Mouse (Mus musculus) adrenal gland, adult 8-10 months (tissue): ENCODE data around the gene Olfr44. TPM values are rescaled to one million over a fixed set of nuclear protein-coding genes. Genes with fewer than 3 reads are reported as not detected.

Experiments used
- DNase-seq: peaks from one replicate; pipeline ENCODE4 v3.0.0; 2022
- total RNA-seq, 4 experiments: library from RNA; stranded (reverse); gene quantifications; 2 replicates each; pipeline ENCODE4 v1.2.4; 2022

The Olfr44 gene
- total RNA-seq: not detected

- no peak for DNase-seq
These were observed at the start of gene Olfr44 for GRCm38 (mm10) chr9:39493895-39494294. TSS of gene Olfr44 (minus strand) at chr9:39493995.

DNA sequence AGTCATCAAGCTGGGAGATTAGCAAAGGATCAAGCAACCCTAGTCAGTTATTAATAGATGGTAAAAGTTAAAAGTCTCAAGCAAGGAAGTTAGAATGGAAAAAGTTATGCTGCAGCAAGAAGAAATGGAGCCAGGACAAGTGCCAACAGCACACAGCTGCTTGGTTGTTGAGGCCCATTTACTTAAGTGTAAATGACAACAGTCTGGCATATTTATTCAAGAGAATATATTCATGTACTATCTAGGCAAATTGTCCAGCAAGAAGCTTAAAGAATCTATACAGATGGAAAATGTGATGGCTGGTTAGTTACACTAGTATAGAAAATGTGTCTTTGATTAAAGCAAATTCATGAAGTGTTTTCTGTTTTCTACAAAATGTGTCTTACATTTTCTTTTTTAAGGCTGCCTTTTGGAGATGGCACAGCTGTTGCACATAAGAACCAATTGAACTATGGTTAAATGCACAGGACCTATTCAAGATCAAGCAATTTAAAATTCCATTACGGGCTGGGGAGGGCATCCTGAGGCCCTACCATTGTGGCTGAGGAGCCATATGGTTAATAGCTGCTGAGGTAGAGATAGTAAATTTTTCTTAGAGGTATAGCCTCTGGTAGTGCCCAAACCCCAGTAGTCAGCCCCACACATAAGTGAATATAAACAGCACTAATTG, 30.0 kb upstream of the Olfr44 start:
- no peak for DNase-seq

GRCm38 (mm10) chr9:39518595-39518994, 24.8 kb upstream of the Olfr44 start:
- no peak for DNase-seq

DNA sequence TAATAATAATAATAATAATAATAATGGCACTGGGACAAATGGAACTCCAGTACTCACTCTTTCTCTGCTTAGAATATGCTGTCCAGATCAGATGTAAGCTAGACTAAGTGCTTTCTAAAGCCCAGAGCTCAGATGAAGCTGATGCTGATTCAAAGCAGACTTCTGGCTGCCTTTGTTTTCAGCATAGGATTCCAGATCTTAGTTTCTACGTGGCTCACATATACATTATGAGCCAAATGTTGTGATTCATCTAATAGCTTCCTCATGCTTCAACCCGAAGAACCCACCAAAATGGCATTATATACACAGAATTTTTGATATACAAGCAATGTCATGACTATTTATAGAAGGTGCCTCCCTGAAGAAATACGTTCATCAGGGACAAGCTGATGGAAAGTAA, 21.7 kb upstream of the Olfr44 start, which contains the start of gene Olfr957:
Olfr957 (minus strand) TSS at position 279 of the 400 bp plus-strand sequence.
- no peak for DNase-seq

GRCm38 (mm10) chr9:39509412-39509811, 15.6 kb upstream of the Olfr44 start:
- DNase-seq: no peak

DNA sequence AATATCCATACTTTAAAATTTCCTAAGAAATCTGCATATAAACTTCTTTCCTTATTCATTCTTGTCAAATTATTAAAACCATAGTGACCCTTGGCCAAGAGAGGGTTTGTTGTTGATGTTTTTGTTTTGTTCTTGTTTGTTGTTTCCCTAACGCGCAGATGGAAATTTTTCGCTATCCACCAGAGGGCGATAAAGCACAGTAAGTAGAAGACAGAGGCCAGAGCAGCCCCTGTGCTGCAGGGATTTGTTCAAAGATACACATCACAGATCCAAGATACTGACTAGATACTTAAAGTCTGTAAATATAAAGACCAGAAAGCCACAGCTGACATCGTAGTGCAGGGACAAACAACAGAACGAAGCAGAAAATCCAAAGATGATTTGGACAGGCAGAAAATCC, 15.2 kb upstream of the Olfr44 start:
- DNase-seq: peak; percentile 4

- no peak for DNase-seq
These were observed 22.0 kb downstream of the Olfr44 start, which contains the start of gene Olfr955 for GRCm38 (mm10) chr9:39471844-39472243. TSS of gene Olfr955 (minus strand) at chr9:39471944.

- no peak for DNase-seq
These were observed 37.4 kb downstream of the Olfr44 start, which contains the start of gene Olfr954 for GRCm38 (mm10) chr9:39456401-39456800. TSS of gene Olfr954 (plus strand) at chr9:39456701.

Other genes starting within 250 kb of the Olfr44 start
- not detected for gene Olfr1537, start 244.0 kb downstream of the Olfr44 start, total RNA-seq
- not detected for gene Olfr945, start 217.2 kb downstream of the Olfr44 start, total RNA-seq
- gene Olfr948, start 167.9 kb downstream of the Olfr44 start, total RNA-seq: not detected
- not detected for gene Olfr951, start 106.6 kb downstream of the Olfr44 start, total RNA-seq
- not detected for gene Olfr952, start 66.8 kb downstream of the Olfr44 start, total RNA-seq
- not detected for gene Olfr954, start 37.3 kb downstream of the Olfr44 start, total RNA-seq
- gene Olfr955, start 22.1 kb downstream of the Olfr44 start, total RNA-seq: not detected
- not detected for gene Olfr957, start 21.8 kb upstream of the Olfr44 start, total RNA-seq
- not detected for gene Olfr958, start 60.1 kb upstream of the Olfr44 start, total RNA-seq
- not detected for gene Olfr959, start 81.6 kb upstream of the Olfr44 start, total RNA-seq
- gene AW551984, start 110.4 kb upstream of the Olfr44 start, total RNA-seq: 10 to 100 TPM; 14.1 to 23.1 (median 19.1) TPM
- not detected for gene Olfr148, start 116.7 kb upstream of the Olfr44 start, total RNA-seq
- not detected for gene Olfr960, start 127.4 kb upstream of the Olfr44 start, total RNA-seq
- gene Olfr961, start 151.1 kb upstream of the Olfr44 start, total RNA-seq: not detected
- not detected for gene Olfr963, start 173.2 kb upstream of the Olfr44 start, total RNA-seq
- not detected for gene Olfr149, start 213.1 kb upstream of the Olfr44 start, total RNA-seq
- gene Olfr965, start 217.4 kb upstream of the Olfr44 start, total RNA-seq: not detected
- gene Olfr150, start 237.0 kb upstream of the Olfr44 start, total RNA-seq: not detected